Mouse (Mus musculus): Measurements from ENCODE around the gene Cnbp. TPM values are rescaled to one million over a fixed set of nuclear protein-coding genes. Genes with fewer than 3 reads are reported as not detected.

Gene Cnbp
- polyA plus RNA-seq, 1 experiment from 2014 or later = 1,289 TPM

Other genes with a start within 250 kb of the Cnbp start
- gene Aplf, start 178.9 kb downstream of the Cnbp start, polyA plus RNA-seq (2014; fragmentation: Nextera tagmentation; extraction: Ambion mirVana) = 14.8 and 15.9 TPM in 2 replicates
- gene Efcc1, start 120.2 kb downstream of the Cnbp start, polyA plus RNA-seq (2014; fragmentation: Nextera tagmentation; extraction: Ambion mirVana) = 6.1 and 6.4 TPM in 2 replicates
- gene Gp9, start 73.0 kb downstream of the Cnbp start, polyA plus RNA-seq (2014; fragmentation: Nextera tagmentation; extraction: Ambion mirVana) = 1.8 and 2.5 TPM in 2 replicates
- 7.7 and 8.0 TPM in 2 replicates for gene Rab43, start 38.9 kb downstream of the Cnbp start, polyA plus RNA-seq (2014; fragmentation: Nextera tagmentation; extraction: Ambion mirVana)
- 1.9 and 4.0 TPM in 2 replicates for gene Gm45140, start 15.3 kb downstream of the Cnbp start, polyA plus RNA-seq (2014; fragmentation: Nextera tagmentation; extraction: Ambion mirVana)
- gene Isy1, start 12.3 kb downstream of the Cnbp start, polyA plus RNA-seq (2014; fragmentation: Nextera tagmentation; extraction: Ambion mirVana) = 66.4 and 71.5 TPM in 2 replicates
- gene Copg1, start 36.7 kb upstream of the Cnbp start, polyA plus RNA-seq (2014; fragmentation: Nextera tagmentation; extraction: Ambion mirVana) = 124 and 132 TPM in 2 replicates
- 42.8 and 47.6 TPM in 2 replicates for gene Hmces, start 62.8 kb upstream of the Cnbp start, polyA plus RNA-seq (2014; fragmentation: Nextera tagmentation; extraction: Ambion mirVana)
- 74.7 and 106 TPM in 2 replicates for gene H1fx, start 130.5 kb upstream of the Cnbp start, polyA plus RNA-seq (2014; fragmentation: Nextera tagmentation; extraction: Ambion mirVana)
- 251 and 267 TPM in 2 replicates for gene Rab7, start 194.2 kb upstream of the Cnbp start, polyA plus RNA-seq (2014; fragmentation: Nextera tagmentation; extraction: Ambion mirVana)
- 267 and 272 TPM in 2 replicates for gene Rpn1, start 233.4 kb upstream of the Cnbp start, polyA plus RNA-seq (2014; fragmentation: Nextera tagmentation; extraction: Ambion mirVana)

Measured in midbrain, embryonic 11.5 days (tissue).